Mouse (Mus musculus): ENCODE measurements around the gene Fggy.

Fggy gene

DNA sequence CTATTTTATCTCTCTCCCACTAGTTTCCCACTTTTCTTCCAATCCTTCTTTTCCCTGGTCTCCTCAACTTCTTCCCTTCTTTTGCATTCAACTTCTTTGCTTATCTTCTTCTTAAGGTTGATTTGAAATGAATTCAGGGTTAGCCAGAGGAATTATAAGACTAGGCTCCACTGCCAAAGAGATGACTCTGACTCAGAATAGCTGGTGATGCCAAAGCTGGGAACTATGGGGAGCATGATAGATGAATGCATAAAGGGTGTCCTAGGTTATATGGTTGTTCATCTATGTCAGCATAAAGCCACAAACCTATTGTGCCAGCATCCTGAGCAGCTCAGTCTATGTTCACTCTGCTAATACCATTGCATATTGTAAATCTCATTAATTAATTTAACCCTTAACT lies 348.8 kb downstream of the Fggy start:
- DNase-seq (ENCODE audit: low spot score) = no peak

DNA sequence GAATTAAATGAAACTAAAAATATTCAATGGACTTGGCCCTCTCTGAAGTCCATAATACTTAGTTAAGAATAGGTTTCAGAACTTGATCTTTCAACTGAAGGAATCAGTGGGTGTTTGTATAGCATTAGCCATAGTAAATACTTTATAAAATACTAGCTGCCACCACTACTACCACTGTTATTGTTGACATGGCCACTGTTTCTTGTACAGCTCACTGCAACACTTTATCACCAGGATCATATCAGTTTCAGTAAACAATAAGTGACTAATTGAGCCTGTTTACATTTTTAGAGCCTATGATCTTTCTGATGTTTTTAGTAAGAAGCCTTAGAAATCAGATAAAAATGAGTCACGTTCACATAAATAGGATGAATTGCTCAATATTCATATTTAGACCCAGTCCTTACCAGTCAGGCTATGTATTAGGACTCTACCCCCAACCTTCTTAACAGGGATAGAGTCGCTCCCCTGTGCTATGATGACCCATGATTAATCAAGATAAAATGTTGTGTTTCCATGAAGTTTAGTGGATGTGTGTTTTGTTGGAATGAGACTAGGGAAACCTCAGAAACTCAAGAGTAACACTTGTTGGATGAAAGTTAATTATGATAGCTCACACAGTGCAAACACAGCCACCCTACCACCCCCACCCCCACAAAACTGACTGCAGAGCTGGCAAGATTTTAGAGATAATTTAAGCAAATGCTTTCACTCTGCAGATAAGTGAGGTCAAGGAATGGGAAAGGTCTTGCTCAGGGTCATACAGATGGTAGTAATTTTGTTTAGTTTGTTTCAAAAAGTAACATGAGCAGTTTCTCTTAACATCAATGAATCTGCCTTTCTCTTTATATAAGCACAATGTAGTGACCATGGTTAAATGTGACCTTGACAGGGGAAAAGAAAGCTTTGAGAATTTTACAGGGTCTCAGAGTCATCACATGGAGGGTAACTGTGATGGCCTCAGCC lies 352.7 kb downstream of the Fggy start:
- no peak for DNase-seq (ENCODE audit: low spot score)

DNA sequence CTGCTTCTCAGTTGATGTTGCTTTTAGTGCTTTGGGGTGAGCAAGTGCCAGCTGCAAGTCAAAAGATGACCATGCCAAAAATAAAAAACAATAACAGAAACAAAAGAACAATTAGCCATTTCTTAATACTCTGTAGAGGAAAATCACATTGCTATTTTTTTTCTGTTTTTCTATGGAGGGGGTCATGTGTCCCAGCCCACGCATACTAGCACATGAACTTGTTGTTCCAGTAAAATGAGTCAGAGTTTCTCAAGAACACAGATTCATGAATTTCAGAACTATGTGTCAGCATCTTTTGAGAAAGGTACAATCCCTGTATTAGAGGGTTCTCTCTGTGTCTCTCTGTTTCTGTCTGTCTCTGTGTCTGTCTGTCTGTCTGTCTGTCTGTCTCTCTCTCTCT lies 355.7 kb downstream of the Fggy start:
- DNase-seq (ENCODE audit: low spot score) = no peak

DNA sequence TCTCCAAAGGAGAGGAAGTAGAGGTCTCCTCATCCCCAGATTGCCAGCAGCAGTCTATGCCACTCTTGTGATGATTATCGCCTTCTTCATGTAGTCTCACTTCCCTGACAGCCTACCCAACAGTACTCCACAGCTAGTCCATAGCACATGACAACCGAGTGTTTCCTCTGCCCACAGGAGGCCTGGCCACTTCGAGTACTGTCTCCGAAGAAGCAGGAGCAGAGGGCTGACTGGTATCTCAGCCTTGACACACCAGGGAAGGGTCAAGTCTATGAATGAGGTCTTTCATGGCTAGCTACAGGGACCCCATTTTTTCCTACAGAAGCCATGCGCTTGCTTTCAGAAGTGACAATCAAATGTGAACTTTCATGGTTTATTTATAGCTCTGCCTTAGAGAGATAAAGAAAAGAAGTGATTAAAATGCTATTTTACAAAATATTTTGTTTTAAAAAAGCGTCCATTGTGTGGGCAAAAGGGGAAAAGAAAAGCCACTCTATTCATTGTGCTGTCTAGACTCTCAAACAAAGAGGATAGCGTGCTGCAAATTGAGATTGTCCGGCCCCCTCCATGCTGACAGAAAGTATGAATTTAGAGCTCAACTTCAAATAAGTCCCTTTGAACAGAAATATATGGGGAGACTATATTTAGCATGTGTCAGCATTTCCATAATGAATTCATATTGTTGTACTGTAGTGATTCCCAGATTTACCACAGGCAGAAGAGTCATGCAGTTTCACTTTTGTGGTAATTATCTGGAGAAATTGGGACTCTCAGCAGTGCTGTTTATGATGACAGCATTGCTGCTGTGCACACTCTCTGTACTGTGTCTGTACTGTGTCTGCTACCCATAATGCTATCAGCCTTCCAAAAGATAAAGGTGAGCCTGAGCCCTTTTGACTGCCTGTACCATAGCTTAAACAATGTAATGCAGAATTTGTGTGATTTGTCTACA lies 358.6 kb downstream of the Fggy start:
- DNase-seq (ENCODE audit: low spot score) = no peak

DNA sequence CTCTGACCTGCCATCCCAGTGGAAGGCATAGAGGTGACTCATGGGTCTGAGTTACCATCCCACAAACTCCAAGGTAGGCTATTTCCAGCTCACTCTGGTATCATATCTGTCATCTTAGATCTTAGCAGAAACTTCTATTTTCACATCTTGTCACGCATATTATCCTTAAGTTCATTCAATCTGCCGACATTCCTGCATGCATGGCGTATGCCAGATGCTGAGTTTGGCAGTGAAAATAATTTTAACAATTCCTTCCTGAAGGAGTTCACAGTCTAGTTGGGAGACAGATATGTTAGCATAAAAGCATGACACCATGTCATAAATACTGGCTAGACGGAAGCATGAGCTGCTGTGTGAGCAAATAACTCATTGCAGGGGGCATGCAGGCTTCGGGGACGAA lies 360.4 kb downstream of the Fggy start:
- DNase-seq (ENCODE audit: low spot score) = no peak

DNA sequence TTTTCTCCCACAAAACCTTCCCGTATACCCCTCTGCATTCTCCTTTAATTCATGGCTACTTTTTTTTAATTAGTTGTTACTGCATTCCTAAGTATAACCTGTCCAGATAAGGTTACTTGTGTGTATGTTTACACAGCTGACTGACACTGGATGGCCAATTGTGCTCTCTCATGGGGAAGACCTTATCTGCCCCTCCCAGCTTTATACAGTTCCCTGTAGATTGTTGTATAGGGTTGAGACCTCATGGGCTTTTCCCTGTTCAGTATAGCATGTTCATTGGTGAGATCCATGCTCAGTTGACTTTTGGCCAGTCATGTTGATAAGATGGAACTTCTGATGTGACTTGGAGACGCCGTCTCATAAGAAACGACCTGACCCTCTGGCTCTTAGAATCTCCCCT lies 363.1 kb downstream of the Fggy start:
- DNase-seq (ENCODE audit: low spot score) = no peak

DNA sequence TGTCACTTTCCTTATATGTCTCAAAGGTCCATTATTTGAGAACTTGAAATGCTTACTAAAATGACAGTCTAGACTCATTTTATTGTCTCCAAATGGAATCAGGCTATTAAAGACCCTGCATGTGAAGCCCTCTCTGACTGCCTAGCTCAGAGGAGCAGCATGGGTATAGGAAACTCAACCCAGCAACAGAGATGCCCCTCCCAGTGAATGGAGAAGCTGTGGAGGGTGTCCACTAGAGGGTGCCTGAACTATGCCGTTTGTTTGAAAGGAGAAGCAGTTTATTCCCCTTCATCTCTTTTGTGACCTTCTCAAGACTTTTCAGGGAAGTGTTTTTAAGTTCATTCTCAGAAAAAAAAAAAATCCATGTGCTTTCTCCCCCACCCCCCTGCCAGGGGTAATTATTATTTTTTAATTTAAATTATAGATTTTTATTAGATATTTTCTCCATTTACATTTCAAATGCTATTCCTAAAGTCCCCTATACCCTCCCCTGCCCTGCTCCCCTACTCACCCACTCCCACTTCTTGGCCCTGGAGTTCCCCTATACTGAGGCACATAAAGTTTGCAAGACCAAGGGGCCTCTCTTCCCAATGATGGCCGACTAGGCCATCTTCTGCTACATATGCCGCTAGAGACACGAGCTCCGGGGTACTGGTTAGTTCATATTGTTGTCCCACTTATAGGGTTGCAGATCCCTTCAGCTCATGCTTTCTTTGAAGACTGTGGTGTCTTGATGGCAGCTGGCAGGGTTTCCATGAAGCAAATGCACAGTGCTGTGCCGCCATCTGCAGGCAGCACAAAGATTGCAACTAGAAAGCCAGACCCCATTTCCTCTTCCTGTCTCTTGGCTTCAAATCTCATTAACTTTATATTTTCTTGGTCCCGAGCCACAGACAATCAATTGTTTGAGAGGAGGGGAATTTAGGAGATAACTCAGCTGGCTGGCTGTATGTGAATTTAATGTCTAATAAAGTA lies 367.2 kb downstream of the Fggy start:
- peak; percentile 14 for DNase-seq (ENCODE audit: low spot score)

DNA sequence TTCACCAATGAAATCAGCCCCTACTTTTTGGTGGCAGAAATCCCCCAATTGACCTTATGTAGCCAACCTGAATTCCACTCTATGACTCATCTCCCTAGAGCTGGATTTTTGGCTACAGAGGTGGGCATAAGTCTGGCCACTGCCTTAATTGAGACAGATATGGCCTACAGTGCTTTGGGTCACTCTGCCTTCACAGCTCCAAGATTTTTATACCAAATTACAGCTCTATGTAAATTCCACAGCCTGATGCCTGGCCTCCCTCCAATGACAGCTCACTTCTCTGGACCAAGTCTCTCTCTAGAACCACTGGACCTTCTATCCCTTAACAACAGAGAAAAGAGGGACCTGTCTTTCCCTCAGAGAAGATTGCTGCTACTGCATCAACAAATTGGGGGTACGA lies 371.5 kb downstream of the Fggy start:
- DNase-seq (ENCODE audit: low spot score) = no peak

DNA sequence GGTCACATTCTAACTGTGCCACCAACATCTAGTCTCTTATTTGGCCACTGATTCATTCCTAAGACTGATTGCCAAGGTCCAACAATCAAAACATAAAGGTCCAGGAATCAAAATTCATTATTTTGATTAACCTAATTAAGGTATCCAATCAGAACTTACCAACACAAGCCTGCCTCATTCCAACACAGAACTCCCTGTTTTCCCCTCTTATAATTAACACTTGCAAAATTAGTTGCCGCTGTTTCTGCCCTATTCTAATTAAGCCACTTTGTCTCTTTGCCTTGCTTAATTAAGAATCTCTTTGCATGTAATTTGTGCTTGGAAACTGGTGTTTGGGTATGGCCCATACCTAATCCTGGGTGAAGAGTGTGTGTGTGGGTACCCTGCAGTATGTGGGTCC lies 372.6 kb downstream of the Fggy start:
- no peak for DNase-seq (ENCODE audit: low spot score)

DNA sequence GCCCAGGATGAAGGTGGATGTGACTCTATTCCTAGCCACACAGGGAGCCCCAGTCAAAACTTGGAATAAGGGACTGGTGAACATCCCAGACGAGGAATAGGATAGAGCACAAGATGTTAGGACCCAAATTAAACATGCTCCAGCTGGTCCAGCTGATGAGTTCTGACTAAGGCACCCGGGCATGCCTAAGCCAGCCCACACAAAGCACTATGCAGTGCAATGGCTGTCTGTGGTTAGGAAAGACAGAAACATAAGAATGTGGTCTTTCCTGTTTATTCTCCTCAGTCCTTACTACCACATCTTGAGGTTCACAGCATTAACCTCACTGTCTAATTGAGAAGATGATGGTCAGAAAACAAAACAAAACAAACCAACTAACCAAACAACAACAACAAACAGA lies 374.0 kb downstream of the Fggy start:
- DNase-seq (ENCODE audit: low spot score) = no peak

DNA sequence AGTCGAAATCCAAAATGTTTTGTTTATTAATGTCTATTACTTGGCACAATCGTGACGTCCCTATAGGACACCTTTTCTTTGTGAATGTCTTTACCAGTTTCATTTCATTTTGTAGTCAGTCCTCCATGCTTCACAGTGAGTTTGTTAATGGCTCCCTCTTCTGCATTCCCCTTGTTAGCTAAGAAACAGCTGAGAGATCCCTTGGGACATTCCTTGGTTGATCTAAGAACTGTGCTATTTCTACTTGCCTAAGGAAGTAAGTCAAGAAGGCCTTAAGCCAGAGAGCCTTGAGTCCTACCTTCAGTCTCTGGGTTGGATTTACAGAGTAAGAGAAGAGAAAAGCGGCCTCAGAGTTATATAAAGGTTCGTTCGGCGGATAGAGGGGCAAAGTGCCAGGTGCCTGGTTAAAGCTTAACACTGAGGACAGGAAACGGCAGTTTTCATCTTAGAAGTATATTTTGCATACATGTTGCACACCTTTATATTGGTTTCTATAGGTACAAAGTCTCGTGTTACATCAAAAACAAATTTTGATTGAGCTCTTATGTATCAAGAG lies 376.6 kb downstream of the Fggy start:
- DNase-seq (ENCODE audit: low spot score) = no peak

DNA sequence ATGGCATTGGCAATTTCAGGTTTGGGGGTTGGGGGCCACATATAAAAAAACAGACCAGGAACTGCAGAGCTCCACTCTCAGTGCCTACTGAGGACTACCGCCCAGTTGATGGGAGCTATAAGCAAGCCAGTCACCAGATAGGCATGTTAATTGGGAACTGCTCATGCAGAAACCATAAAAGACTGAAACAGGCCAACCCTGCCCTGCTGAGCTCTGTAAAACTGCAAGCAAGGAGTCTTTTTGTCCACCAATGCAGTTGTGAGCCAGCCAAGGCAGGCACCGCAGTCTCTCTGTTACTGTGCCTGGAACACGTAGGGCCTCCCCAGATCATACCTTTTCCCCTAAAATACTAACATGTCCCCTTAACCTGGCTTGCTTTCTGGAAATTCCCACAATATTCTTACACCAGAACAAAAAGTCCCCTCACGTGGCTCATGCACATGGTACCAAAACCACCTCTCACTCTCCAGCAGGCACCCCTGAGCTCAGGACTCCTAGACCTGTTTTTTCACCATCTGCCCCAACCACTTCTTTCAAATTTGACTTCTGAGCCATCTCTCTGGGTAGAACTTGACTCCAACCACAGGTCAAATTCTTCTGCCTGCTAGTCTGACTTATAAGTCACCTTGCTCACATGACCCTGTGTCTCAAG lies 377.2 kb downstream of the Fggy start:
- DNase-seq (ENCODE audit: low spot score) = no peak

DNA sequence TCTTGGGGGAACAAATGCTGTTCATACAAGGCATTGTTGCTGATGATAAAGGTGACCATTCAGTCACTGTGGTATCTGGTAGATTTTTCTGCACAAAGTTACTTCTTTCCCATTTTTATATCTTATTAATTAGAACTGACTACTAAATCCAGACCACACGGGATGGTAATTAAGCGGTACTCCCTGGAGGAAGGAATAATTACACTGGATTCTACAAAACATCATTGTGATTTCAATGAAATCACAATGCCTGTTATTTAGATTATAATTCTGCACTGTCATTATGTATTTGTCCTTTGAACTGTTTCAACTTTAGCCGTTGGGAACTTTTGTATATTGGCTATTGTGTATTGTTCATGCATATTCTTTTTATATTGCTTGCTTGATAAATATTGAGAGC lies 381.4 kb downstream of the Fggy start:
- no peak for DNase-seq (ENCODE audit: low spot score)

DNA sequence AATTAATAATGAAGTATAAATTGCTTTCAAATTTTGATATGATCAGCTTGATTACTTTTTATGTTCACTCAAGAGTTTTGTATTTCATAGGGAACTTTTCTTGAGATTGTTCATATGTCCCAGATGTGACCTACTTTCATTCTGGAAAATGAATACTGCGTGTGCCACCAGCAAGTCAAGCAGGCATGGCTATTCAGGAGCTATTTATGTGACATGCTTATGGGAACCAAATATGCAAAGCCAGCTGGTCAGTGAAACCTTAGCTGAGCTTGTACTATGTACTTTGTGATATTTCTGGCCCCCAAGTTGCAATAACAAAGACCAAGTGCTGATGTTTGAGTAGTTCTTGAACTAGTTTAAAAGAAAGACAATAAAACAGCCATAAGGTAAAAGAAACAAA lies 390.6 kb downstream of the Fggy start:
- no peak for DNase-seq (ENCODE audit: low spot score)

DNA sequence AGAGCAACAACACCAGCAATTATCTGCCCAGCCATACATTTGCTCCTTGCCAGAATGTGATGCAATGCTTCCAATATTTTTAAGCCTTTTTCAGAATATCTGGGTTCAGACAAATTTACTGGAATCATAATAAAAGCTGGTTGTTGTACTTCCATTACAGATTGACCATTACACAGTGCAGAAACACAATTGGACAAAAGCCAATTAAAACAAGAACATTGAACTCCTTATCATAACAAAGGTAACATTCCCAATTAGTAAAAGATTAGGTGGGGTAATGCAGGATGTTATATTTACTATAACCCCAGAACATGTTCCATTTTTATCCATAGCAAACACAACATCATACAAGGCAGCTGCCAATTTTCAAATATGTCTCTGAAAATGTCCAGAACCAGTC lies 396.0 kb downstream of the Fggy start:
- DNase-seq (ENCODE audit: low spot score) = no peak

DNA sequence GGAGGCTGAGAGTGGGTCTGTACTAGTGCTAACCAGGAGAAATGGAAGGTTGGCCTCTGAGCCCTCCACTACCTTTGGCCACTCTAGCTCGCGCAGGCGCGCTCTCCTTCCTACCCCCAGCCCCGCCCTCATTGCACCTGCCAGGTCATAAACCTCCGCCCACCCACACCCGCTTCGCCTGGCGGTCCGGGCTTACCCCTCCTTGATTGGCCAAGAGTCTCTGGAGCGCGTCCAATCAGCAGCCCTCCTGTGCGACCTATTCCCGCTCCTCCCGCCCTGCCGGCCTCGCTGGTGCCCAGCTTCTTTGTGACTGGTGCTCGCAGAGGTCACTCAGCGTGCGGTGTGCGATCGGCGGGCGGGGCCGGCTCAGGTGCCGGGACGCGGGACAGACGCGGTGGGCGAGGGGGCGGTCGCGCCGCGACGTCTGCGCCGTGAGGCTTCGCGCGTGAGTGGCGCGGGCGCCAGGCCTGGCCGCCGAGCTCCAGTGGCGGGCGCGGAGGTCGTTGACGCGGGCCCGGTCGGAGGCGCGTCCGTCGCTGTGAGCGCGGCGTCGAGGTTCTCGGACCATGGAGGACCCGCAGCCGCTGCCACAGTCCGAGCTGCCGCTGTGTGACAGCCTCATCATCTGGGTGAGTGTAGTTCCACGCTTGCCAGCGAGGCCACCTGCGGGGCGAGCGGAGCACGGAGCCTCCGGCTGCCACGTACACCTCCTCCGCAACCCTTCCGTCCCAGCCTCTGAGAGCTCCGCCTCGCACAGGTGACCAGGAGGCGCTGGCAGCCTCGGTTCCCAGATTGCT lies 409.8 kb downstream of the Fggy start, which contains the start of gene Hook1:
Gene Hook1 (plus strand): TSS at position 313 of the 797 bp plus-strand sequence.
- peak; percentile 93 for DNase-seq (ENCODE audit: low spot score)

Measured in ovary, adult 18-20 months (tissue).